Mouse (Mus musculus) intestine, embryonic 14.5 days (tissue): ENCODE measurements around the gene Aldh3a2. TPM values are rescaled to one million over a fixed set of nuclear protein-coding genes. Genes with fewer than 3 reads are reported as not detected.
"Not testable (repeated sequence)": the region's sequence is repeated elsewhere in the genome, so short reads cannot be mapped to it uniquely, and the experiment has no call there.

Experiments used
- ATAC-seq: fragments of 200-750 bp; cut with Nextera tagmentation; replicated peaks from 2 replicates; pipeline ENCODE4 v1.8.0; 2017; ENCODE audit warnings: low read depth, moderate number of reproducible peaks, moderate TSS enrichment, moderate library complexity; ENCODE audit not compliant: low FRiP score, low TSS enrichment
- DNase-seq: peaks from one replicate; pipeline ENCODE4 v3.0.0-alpha.2; 2018; ENCODE audit warnings: low spot score
- H3K27ac ChIP-seq: fragments of 300-500 bp; sonication (generic); 2 replicates; pipeline ENCODE4 v1.5.1; 2014; ENCODE audit warnings: low read depth, mild to moderate bottlenecking, control low read depth
- H3K27me3 ChIP-seq: fragments of 300-500 bp; sonication (generic); replicated peaks from 2 replicates; pipeline ENCODE4 v1.6.1; 2014; ENCODE audit warnings: low read length, control low read depth; ENCODE audit not compliant: control insufficient read depth, insufficient read depth
- H3K36me3 ChIP-seq: fragments of 300-500 bp; sonication (generic); 2 replicates; pipeline ENCODE4 v1.6.1; 2014; ENCODE audit warnings: low read length, control low read depth; ENCODE audit not compliant: control insufficient read depth, insufficient read depth
- H3K4me1 ChIP-seq: fragments of 300-500 bp; sonication (generic); replicated peaks from 2 replicates; pipeline ENCODE4 v1.6.1; 2014; ENCODE audit warnings: low read length, control low read depth, mixed read lengths; ENCODE audit not compliant: control insufficient read depth, insufficient read depth
- H3K4me2 ChIP-seq: fragments of 300-500 bp; sonication (generic); 2 replicates; pipeline ENCODE4 v1.6.1; 2014; ENCODE audit warnings: low read length
- H3K4me3 ChIP-seq: fragments of 300-500 bp; sonication (generic); 2 replicates; pipeline ENCODE4 v1.5.1; 2014; ENCODE audit warnings: low read depth, low read length, control low read depth, mixed read lengths
- H3K9ac ChIP-seq: fragments of 300-500 bp; sonication (generic); 2 replicates; pipeline ENCODE4 v1.6.1; 2014; ENCODE audit warnings: mild to moderate bottlenecking, low read length
- H3K9me3 ChIP-seq: fragments of 300-500 bp; sonication (generic); 2 replicates; pipeline ENCODE4 v1.6.1; 2016; ENCODE audit warnings: low read length, control low read depth; ENCODE audit not compliant: control insufficient read depth
- WGBS: fragments of 180-500 bp; shearing (Covaris S2); extraction: QIAGEN DNeasy Blood & Tissue Kit; methylation state at CpG from one replicate; pipeline ENCODE4 v1.1.7; 2014; 5-methylcytosine and 5-hydroxymethylcytosine counted together
- polyA plus RNA-seq: library from polyadenylated mRNA; unstranded; fragments of >200 nt; fragmentation: Nextera tagmentation; extraction: Ambion mirVana; gene quantifications from 2 replicates; pipeline ENCODE4 v1.2.1, GENCODE M21; 2014

Aldh3a2 gene
- polyA plus RNA-seq, 1 experiment from 2014 or later: 47.9 TPM

GRCm38 (mm10) chr11:61202186-61202585 is 65.1 kb downstream of the Aldh3a2 start:
- H3K4me1 ChIP-seq: no peaks in the 10 kb centered on the region
- 80% methylated on average over 6 of the region's 6 CpGs for WGBS

GRCm38 (mm10) chr11:61199620-61200362 is 67.5 kb downstream of the Aldh3a2 start:
- Histone ChIP-seq H3K4me2 (no peak overlapping the region), H3K9me3 (no peaks in the 10 kb centered on the region), H3K36me3 (no peaks in the 10 kb centered on the region), H3K27me3 (no peaks in the 10 kb centered on the region), H3K4me1 (no peaks in the 10 kb centered on the region), H3K4me3 (no peak overlapping the region), H3K9ac (no peak overlapping the region), H3K27ac (no peak overlapping the region)
- DNase-seq: peak; percentile 57
- WGBS: 65% methylated on average over 4 of the region's 4 CpGs
- ATAC-seq: peak; percentile 72

More at GRCm38 (mm10) chr11:61202186-61202585, 65.1 kb downstream of the Aldh3a2 start:
- Histone ChIP-seq H3K36me3 (no peaks in the 10 kb centered on the region), H3K4me3 (no peak overlapping the region), H3K9ac (no peak overlapping the region), H3K9me3 (no peaks in the 10 kb centered on the region), H3K27ac (no peak overlapping the region), H3K27me3 (no peaks in the 10 kb centered on the region), H3K4me2 (no peak overlapping the region)
- ATAC-seq (no peak), DNase-seq (no peak)

- Histone ChIP-seq H3K27ac (no peak overlapping the region), H3K9me3 (no peaks in the 10 kb centered on the region), H3K9ac (no peak overlapping the region), H3K4me3 (no peak overlapping the region), H3K27me3 (peaks cover 6% of the 10 kb centered on the region; the same call in 1 of the 2 replicates), H3K4me2 (no peak overlapping the region), H3K36me3 (no peaks in the 10 kb centered on the region), H3K4me1 (no peaks in the 10 kb centered on the region)
- no peak for ATAC-seq
- DNase-seq: no peak
Observed at GRCm38 (mm10) chr11:61197935-61198334, 69.3 kb downstream of the Aldh3a2 start.

- no peak for DNase-seq
- ATAC-seq: no peak
- 70% methylated on average over 14 of the region's 14 CpGs for WGBS
Observed at GRCm38 (mm10) chr11:61196616-61197353, 70.5 kb downstream of the Aldh3a2 start.

GRCm38 (mm10) chr11:61193392-61193791 is 73.9 kb downstream of the Aldh3a2 start:
- peaks cover 6% of the 10 kb centered on the region; the same call in 1 of the 2 replicates for H3K27me3 ChIP-seq
- H3K4me2 ChIP-seq: no peak overlapping the region
- H3K9ac ChIP-seq: no peak overlapping the region
- H3K9me3 ChIP-seq: no peaks in the 10 kb centered on the region
- WGBS: 7% methylated on average over 9 of the region's 9 CpGs
- DNase-seq (peak; percentile 89), ATAC-seq (no peak; the same call in 1 of the 2 replicates)
- H3K36me3 ChIP-seq: no peaks in the 10 kb centered on the region
- no peak overlapping the region for H3K27ac ChIP-seq
- no peaks in the 10 kb centered on the region for H3K4me1 ChIP-seq
- H3K4me3 ChIP-seq: no peak overlapping the region

More at GRCm38 (mm10) chr11:61196616-61197353, 70.5 kb downstream of the Aldh3a2 start:
- H3K4me3 ChIP-seq: no peak overlapping the region
- no peak overlapping the region for H3K27ac ChIP-seq
- H3K9me3 ChIP-seq: no peaks in the 10 kb centered on the region
- no peaks in the 10 kb centered on the region for H3K36me3 ChIP-seq
- H3K4me1 ChIP-seq: no peaks in the 10 kb centered on the region
- H3K9ac ChIP-seq: no peak overlapping the region
- H3K4me2 ChIP-seq: no peak overlapping the region
- peaks cover 6% of the 10 kb centered on the region; the same call in 1 of the 2 replicates for H3K27me3 ChIP-seq

- Histone ChIP-seq H3K9ac (no peak overlapping the region), H3K9me3 (no peaks in the 10 kb centered on the region), H3K4me2 (no peak overlapping the region), H3K4me1 (no peaks in the 10 kb centered on the region), H3K27ac (no peak overlapping the region), H3K36me3 (no peaks in the 10 kb centered on the region), H3K4me3 (no peak overlapping the region), H3K27me3 (peaks cover 6% of the 10 kb centered on the region; the same call in 1 of the 2 replicates)
- DNase-seq (no peak), ATAC-seq (no peak)
- WGBS: 88% methylated on average over 2 of the region's 2 CpGs
Observed at GRCm38 (mm10) chr11:61192779-61193178, 74.5 kb downstream of the Aldh3a2 start.

GRCm38 (mm10) chr11:61192123-61192522 is 75.1 kb downstream of the Aldh3a2 start:
- not testable (repeated sequence) for ATAC-seq, H3K27ac ChIP-seq, DNase-seq, H3K27me3 ChIP-seq, H3K9ac ChIP-seq, H3K9me3 ChIP-seq, H3K4me3 ChIP-seq, H3K4me1 ChIP-seq, H3K36me3 ChIP-seq, H3K4me2 ChIP-seq
- WGBS: 88% methylated on average over 7 of the region's 10 CpGs

- WGBS: 75% methylated on average over 2 of the region's 2 CpGs
Observed at GRCm38 (mm10) chr11:61190776-61191175, 76.5 kb downstream of the Aldh3a2 start.

More at GRCm38 (mm10) chr11:61190776-61191175, 76.5 kb downstream of the Aldh3a2 start:
- Histone ChIP-seq H3K4me3 (no peak overlapping the region), H3K27me3 (peaks cover 6% of the 10 kb centered on the region; the same call in 1 of the 2 replicates), H3K36me3 (no peaks in the 10 kb centered on the region), H3K4me2 (no peak overlapping the region), H3K4me1 (no peaks in the 10 kb centered on the region), H3K9me3 (no peaks in the 10 kb centered on the region), H3K9ac (no peak overlapping the region), H3K27ac (no peak overlapping the region)
- ATAC-seq (no peak), DNase-seq (no peak)
